Mouse (Mus musculus) adrenal gland, postnatal 4 days (tissue): ENCODE data around the gene Crhr2. TPM values are rescaled to one million over a fixed set of nuclear protein-coding genes. Genes with fewer than 3 reads are reported as not detected.

Experiments used
- DNase-seq, 2 experiments: peaks; one replicate each; pipeline ENCODE4 v3.0.0; 2021 to 2022; ENCODE audit warnings: low spot score in 2 of 2, mixed read lengths in 2 of 2
- total RNA-seq, 2 experiments: library from RNA; stranded (reverse); gene quantifications; 2 replicates each; pipeline ENCODE4 v1.2.3; 2021

Gene Crhr2
- total RNA-seq, 2 experiments from 2014 or later, result 0.25 TPM; not detected in 1

- no peak for DNase-seq
Observed at GRCm38 (mm10) chr6:55126576-55126975, 6.2 kb downstream of the Crhr2 start.

GRCm38 (mm10) chr6:55123056-55123455 lies 9.8 kb downstream of the Crhr2 start:
- DNase-seq, result no peak

DNA sequence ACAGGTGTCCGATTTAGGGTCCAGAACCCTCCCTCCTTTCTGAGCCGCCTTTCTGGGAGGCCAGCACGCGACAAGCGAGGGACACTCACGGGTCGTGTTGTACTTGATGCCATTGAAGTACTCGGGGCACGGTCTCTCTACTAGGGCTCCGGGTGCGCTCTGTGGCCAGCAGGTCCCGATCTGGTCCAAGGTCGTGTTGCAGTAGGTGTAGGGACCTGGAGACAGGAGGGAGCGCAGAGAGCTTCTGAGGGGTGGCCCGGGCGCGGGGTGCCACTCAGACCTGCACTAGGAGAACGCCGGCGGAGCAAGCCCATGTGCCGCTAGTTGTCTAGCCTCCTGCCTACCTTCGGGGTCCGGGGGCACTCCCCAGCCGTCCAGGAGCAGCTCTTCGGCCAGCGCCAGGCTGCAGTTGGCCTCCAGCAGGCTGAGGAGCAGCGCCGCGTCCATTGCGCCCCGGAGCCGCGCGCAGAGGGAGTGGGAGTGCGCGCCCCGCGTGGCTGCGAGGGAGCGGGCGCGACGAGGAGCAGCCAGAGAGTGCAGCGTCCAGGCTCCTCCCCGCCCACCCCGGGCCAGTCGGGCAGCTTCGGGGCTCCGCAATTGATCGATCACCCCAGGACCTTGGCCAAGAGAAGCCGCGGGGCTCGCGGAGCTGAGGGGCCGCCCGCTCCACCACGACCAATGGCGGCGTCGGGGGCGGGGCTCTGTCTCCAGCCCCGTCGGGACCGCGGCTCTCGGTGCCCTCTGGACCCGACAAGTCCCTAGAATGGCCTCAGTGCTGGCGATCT lies 15.3 kb downstream of the Crhr2 start:
- DNase-seq, result no peak

DNA sequence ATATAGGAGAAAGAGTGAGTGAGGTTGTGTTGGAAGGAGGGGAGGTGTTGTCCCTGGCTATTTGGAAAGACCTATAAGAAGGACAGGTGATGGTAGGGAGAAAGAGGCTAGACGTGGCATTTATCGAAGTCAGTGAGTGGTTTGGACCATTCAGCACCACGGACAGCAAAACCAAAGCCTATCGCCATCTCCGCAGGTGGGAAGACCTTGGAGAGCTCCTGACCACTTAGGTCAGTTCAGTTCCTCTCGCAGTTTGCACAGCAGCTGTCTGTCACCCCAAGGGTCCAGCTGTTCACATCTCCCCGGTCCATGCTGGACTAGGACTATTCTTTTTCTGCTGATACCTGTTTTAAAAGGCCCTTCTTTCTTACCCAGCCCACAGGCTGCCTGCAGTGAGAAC lies 24.5 kb downstream of the Crhr2 start:
- no peak for DNase-seq

DNA sequence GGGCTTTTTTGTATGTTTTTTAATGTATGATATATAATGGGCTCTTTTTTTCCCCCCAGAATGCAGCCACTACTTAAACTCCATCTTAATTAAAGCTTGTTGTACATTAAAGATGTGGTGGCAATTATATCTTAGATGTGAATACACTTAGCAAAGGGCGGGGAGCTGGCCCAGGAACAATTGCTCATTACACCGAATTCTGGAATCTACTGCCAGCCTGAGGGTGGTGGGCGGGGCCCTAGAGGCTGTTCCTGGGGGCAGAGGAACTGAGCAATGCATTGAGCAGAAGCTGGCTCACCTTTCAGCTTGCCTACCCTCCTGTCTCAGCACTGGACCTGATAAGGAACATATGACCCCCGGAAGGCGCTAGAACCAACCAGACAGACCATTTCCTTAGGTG lies 34.2 kb downstream of the Crhr2 start:
- DNase-seq, result no peak

DNA sequence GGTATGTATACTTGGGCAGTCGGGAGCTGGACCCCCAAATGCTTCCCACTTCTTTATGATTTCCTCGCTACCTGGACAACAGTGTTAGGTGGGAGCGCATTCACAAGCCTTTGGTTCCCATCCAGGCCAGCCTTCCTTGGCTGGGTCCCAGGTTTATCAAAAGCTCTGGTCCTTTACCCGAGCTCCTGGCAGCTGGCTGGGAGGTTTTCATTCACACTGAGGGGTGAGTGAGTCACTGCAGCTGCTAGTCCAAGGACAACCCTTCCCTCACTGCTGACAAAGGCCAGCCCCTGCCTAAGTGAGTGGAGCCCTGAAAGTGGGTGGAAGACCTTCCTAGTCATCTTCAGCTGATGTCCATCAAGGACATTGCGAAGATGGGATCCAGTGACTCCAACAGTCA lies 34.8 kb downstream of the Crhr2 start:
- DNase-seq, result peak in 1 of 2 experiments; percentile 31

DNA sequence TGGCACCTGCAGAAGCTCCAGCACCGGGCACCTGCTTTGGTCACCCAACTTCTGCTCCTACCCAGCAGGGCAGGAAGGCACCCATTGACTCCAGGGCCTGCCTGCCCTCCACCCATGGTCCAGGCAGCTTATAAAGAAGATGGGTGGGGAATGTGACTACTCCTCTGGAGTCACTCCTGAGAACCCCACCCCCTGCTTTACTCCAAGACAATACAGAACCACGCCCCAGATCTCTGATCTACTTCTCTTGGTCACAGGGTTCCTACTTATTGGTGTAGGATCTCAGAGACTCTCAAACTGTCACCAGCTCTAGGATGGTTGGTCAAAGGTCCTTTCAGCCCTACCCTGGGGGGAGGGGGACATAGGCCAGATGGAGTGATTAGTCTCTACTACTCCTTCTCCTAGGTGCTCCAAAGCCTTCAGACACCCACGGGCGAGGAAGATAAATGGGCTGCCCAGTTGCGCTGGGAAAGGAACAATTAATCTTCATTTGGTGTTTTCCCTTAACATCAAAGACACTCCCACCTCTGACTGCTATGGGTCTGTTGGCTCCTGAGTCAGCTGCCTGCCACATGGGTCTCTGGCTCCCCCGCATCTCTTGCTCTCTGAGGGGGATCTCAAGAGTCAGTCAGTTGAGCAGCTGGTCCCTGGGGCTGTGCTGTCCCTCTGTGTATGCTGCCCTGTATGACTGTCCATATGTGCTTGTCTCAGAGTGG lies 39.2 kb downstream of the Crhr2 start:
- DNase-seq, result no peak

- no peak for DNase-seq
Observed at GRCm38 (mm10) chr6:55091396-55091795, 41.4 kb downstream of the Crhr2 start.

GRCm38 (mm10) chr6:55090639-55091038 lies 42.2 kb downstream of the Crhr2 start:
- DNase-seq, result no peak

DNA sequence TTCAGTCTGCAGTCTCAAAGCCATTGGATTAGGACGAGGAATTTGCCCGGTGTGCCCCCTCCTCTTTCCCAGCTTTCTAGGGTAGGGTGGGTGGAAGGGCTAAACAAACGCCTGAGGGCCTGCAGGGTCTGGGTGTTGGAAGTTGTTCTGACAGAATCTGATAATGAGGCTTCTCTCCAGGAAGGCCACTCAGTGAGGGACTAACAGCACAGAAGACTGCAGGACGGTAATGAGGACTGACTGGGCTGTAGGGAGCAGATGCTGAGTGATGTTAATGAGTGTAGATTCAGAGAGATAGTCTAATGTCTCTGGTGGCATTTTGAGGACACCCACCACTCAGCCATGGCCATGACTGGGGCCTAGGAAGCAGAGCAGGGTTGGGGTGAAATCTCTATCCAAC lies 45.5 kb downstream of the Crhr2 start:
- DNase-seq, result no peak

GRCm38 (mm10) chr6:55082261-55083051 lies 50.4 kb downstream of the Crhr2 start:
- no peak for DNase-seq

DNA sequence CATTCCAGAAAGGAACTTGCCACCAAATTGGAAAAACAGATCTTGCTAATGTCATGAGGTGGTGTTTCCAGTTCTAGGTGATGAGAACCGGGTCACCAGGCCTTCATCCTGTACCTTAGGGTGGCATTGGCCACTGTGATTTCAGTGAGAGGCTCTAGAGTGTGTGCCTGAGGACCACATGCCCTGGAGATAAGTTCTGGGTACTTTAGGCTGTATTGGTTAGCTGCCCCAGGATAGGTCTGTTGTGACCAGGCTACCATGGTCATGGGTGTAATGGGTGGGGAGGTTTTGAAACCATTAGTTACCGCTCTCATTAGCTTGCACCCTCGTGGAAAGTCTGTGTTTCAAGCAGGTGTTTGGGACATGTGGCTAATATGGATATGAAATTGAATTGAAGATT lies 51.4 kb downstream of the Crhr2 start:
- DNase-seq, result no peak

DNA sequence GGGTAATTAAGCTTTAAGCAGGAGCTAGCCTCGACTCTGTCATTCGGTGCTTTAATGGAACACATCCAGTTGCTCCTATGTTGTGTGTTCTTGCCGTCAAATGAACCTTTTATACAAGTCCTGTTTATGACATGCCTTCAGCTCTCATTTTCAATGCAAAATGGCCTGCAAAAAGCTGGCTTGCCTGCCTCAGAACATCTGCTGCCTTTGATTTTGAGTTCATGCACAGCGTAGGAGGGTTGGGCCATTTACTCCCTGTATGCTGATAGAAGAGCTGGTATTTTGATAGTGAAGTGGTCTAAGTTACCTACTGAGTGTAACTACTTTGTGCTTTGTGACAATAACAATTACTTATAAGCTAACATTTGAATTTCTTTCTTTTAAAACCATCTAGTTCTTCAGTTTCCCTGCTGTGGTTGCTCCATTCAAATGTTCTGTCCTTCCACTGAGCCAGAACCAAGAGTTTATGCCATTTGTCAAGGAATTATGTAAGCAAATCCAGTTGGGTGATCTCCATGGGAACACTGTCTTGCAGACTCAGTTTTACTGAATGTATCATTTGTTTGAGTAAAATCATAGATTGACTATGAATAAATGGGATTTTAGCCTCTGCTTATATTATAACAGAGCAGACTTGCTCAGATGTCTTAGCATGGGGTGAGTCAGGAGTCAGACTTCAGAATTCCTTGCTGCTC lies 56.1 kb downstream of the Crhr2 start:
- DNase-seq, result no peak

- no peak for DNase-seq
Observed at GRCm38 (mm10) chr6:55065903-55066302, 66.9 kb downstream of the Crhr2 start.

- DNase-seq, result no peak
Observed at GRCm38 (mm10) chr6:55064477-55064827, 68.4 kb downstream of the Crhr2 start.

GRCm38 (mm10) chr6:55063793-55064476 lies 68.9 kb downstream of the Crhr2 start:
- no peak for DNase-seq

GRCm38 (mm10) chr6:55062200-55062599 lies 70.6 kb downstream of the Crhr2 start:
- DNase-seq, result no peak

GRCm38 (mm10) chr6:55061328-55061727 lies 71.5 kb downstream of the Crhr2 start:
- DNase-seq, result no peak

DNA sequence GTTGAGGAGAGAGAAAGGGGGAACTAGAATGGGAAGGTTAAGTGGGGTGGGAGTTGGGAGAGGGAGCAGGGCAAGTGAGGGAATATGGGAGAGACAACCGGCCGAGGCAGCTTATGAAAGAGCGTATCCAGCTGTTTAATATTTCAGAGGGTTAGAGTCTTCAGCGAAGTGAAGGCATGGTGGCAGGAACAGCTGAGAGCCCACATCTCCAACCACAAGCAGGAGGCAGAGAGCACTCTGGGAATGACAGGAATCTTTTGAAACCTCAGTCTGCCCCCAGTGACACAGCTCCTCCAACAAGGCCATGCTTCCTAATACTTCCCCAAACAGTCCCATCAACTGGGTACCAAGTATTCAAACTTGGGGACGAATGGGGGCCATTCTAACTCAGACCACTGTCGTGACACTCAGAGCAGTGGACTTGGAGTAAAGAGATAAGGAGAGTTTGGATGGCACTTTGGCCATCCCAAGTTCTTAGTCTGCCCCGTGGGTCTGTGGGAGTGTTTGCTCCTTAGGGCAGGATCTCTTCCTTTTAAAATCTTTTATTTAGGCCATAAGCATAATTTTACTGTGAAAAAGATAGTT lies 72.5 kb downstream of the Crhr2 start:
- DNase-seq, result no peak

- no peak for DNase-seq
Observed at GRCm38 (mm10) chr6:55057427-55057826, 75.4 kb downstream of the Crhr2 start.
